Mouse (Mus musculus) liver, postnatal 0 days (tissue): ENCODE measurements around the gene Hnrnpul2. TPM values are rescaled to one million over a fixed set of nuclear protein-coding genes. Genes with fewer than 3 reads are reported as not detected.
"Not testable (repeated sequence)": the region's sequence is repeated elsewhere in the genome, so short reads cannot be mapped to it uniquely, and the experiment has no call there.

ENCODE experiments used
- ATAC-seq: fragments of 200-750 bp; cut with Nextera tagmentation; 2 replicates; pipeline ENCODE4 v1.8.0; 2017; ENCODE audit warnings: mild to moderate bottlenecking, moderate library complexity
- DNase-seq: peaks from one replicate; pipeline ENCODE4 v3.0.0-alpha.2; 2016
- H3K27ac ChIP-seq: fragments of 300-500 bp; sonication (generic); 2 replicates; pipeline ENCODE4 v1.5.1; 2014; ENCODE audit warnings: antibody characterized with exemption, moderate library complexity, mild to moderate bottlenecking, low read depth
- H3K27me3 ChIP-seq: fragments of 300-500 bp; sonication (generic); 2 replicates; pipeline ENCODE4 v1.6.1; 2014; ENCODE audit warnings: low read length, control low read depth, mixed read lengths; ENCODE audit not compliant: insufficient read depth
- H3K36me3 ChIP-seq: fragments of 300-500 bp; sonication (generic); replicated peaks from 2 replicates; pipeline ENCODE4 v1.6.1; 2014; ENCODE audit warnings: mild to moderate bottlenecking, control low read depth, low read length, moderate library complexity, mixed read lengths; ENCODE audit not compliant: insufficient read depth
- H3K4me1 ChIP-seq: fragments of 300-500 bp; sonication (generic); 2 replicates; pipeline ENCODE4 v1.6.1; 2014; ENCODE audit warnings: antibody characterized with exemption, mild to moderate bottlenecking, control low read depth; ENCODE audit not compliant: insufficient read depth
- H3K4me2 ChIP-seq: fragments of 300-500 bp; sonication (generic); 2 replicates; pipeline ENCODE4 v1.6.1; 2014; ENCODE audit warnings: low read depth, mild to moderate bottlenecking, low read length, moderate library complexity, mixed read lengths
- H3K4me3 ChIP-seq: fragments of 300-500 bp; sonication (generic); 2 replicates; pipeline ENCODE4 v1.5.1; 2014; ENCODE audit warnings: low read depth, low read length
- H3K9ac ChIP-seq: fragments of 300-500 bp; sonication (generic); replicated peaks from 2 replicates; pipeline ENCODE4 v1.6.1; 2014; ENCODE audit warnings: mild to moderate bottlenecking, moderate library complexity
- H3K9me3 ChIP-seq: fragments of 300-500 bp; sonication (generic); 2 replicates; pipeline ENCODE4 v1.6.1; 2016; ENCODE audit warnings: mild to moderate bottlenecking, control low read depth, low read length, mixed read lengths
- CTCF ChIP-seq: sonication (generic); IDR thresholded peaks from 2 replicates; pipeline ENCODE4 v1.5.1; 2016; ENCODE audit warnings: antibody characterized with exemption, low read depth
- EP300 ChIP-seq: IDR thresholded peaks from 2 replicates; pipeline ENCODE4 v1.6.1; 2016; ENCODE audit warnings: antibody characterized with exemption, low read depth, mild to moderate bottlenecking
- WGBS: fragments of 180-500 bp; shearing (Covaris S2); extraction: QIAGEN DNeasy Blood & Tissue Kit; methylation state at CpG from one replicate; pipeline ENCODE4 v1.1.7; 2014; ENCODE audit not compliant: insufficient replicate concordance; 5-methylcytosine and 5-hydroxymethylcytosine counted together
- polyA plus RNA-seq: library from polyadenylated mRNA; unstranded; fragments of >200 nt; fragmentation: Nextera tagmentation; extraction: Ambion mirVana; gene quantifications from 2 replicates; pipeline ENCODE4 v1.2.1, GENCODE M21; 2015

Hnrnpul2 gene
- polyA plus RNA-seq, 1 experiment from 2014 or later, result 2.1 TPM

DNA sequence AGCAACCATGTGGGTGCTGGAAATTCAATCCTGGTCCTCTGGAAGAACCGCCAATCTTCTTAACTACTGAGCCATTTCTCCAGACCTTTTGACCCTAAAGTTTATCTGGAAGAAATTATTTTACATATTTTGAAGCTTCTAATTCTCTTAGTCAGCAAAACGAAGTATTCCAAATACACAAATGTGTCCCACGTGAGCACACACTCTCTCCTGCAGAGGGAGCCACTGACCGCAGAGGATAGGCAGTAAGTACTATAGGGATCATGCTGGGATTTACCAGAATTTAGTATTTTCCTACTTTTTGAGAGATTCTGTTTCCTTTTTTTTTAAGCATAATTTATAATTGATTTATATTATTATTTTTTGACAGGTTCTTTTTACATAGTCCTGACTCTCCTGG lies 37.9 kb downstream of the Hnrnpul2 start:
- 32% methylated on average over 4 of the region's 4 CpGs for WGBS
- peak; percentile 57; the same call in 1 of the 2 replicates for ATAC-seq
- H3K4me2 ChIP-seq, result no peak overlapping the region
- TF ChIP-seq EP300 (no peak), CTCF (peak; percentile 83)
- H3K4me1 ChIP-seq, result no peaks in the 10 kb centered on the region
- H3K9me3 ChIP-seq, result no peaks in the 10 kb centered on the region
- H3K4me3 ChIP-seq, result no peak overlapping the region
- DNase-seq, result peak; percentile 66
- H3K27me3 ChIP-seq, result no peaks in the 10 kb centered on the region
- no peaks in the 10 kb centered on the region for H3K36me3 ChIP-seq
- H3K27ac ChIP-seq, result no peak overlapping the region
- H3K9ac ChIP-seq, result no peak overlapping the region

DNA sequence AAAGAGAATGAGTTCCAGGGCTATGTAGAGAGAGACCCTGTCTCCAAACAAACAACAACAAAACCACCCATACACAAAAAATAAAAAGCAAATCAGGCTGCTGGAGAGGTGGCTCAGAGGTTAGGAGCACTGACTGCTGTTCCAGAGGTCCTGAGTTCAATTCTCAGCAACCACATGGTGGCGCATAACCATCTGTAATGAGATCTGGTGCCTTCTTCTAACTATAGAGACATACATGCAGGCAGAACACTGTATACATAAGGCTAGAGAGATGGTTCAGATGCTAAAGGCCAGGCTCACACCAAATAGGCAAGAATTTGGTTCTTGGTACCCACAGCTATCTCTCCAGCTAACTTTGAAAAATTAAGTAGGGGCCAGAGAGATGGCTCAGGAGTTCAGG lies 39.2 kb downstream of the Hnrnpul2 start:
- no peaks in the 10 kb centered on the region for H3K27me3 ChIP-seq
- no peak overlapping the region for H3K27ac ChIP-seq
- H3K4me2 ChIP-seq, result no peak overlapping the region
- DNase-seq, result no peak
- WGBS, result 19% methylated on average over 1 of the region's 1 CpGs
- H3K9ac ChIP-seq, result no peak overlapping the region
- no peak overlapping the region for H3K4me3 ChIP-seq
- TF ChIP-seq CTCF (peak; percentile 76), EP300 (no peak)
- ATAC-seq, result no peak
- no peaks in the 10 kb centered on the region for H3K36me3 ChIP-seq
- no peaks in the 10 kb centered on the region for H3K9me3 ChIP-seq
- no peaks in the 10 kb centered on the region for H3K4me1 ChIP-seq

DNA sequence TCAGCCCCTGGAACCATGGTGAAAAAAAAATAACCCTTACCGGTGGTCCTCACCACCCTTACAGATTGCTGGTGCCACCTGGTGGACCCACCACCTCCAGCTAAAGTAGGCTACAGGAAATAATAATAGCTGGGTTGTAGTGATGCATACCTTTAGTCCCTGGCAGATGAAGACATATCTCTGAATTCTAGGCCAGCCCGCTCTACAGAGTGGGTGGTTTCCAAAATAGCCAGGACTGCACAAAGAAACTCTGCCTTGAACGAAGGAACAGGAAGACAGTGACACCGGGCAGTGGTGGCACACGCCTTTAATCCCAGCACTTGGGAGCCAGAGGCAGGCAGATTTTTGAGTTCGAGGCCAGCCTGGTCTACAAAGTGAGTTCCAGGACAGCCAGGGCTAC lies 44.5 kb downstream of the Hnrnpul2 start:
- Histone ChIP-seq H3K4me1 (no peaks in the 10 kb centered on the region), H3K36me3 (no peaks in the 10 kb centered on the region), H3K4me2 (no peak overlapping the region), H3K27ac (no peak overlapping the region), H3K4me3 (no peak overlapping the region), H3K27me3 (no peaks in the 10 kb centered on the region), H3K9ac (no peak overlapping the region), H3K9me3 (no peaks in the 10 kb centered on the region)
- WGBS, result 75% methylated on average over 6 of the region's 6 CpGs
- no peak for TF ChIP-seq EP300
- TF ChIP-seq CTCF, result no peak
- ATAC-seq (no peak), DNase-seq (no peak)

DNA sequence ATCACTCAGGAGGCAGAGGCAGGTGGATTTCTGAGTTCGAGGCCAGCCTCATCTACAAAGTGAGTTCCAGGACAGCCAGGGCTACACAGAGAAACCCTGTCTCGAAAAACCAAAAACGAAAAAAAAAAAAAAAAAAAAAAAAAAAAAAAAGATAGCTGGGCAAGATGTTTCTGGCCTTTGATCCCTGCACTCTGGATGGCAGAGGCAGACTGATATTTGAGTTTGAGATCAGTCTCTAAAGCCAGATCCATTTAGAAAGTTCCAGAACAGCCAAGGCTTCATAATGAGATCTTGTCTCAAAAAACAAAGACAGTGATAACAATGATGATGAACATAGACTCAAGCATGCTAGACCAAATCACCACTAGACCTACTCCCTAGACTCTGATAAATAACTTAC lies 50.6 kb downstream of the Hnrnpul2 start:
- not testable (repeated sequence) for H3K9me3 ChIP-seq, DNase-seq, ATAC-seq, H3K27me3 ChIP-seq
- WGBS, result 56% methylated on average over 3 of the region's 3 CpGs
- H3K27ac ChIP-seq, result peak overlapping the region; percentile 86
- H3K4me1 ChIP-seq, result peaks cover 11% of the 10 kb centered on the region; the same call in 1 of the 2 replicates
- peak overlapping the region; percentile 77 for H3K4me2 ChIP-seq
- H3K9ac ChIP-seq, result peak overlapping the region; percentile 98
- H3K4me3 ChIP-seq, result peak overlapping the region; percentile 96
- peaks cover 18% of the 10 kb centered on the region for H3K36me3 ChIP-seq

DNA sequence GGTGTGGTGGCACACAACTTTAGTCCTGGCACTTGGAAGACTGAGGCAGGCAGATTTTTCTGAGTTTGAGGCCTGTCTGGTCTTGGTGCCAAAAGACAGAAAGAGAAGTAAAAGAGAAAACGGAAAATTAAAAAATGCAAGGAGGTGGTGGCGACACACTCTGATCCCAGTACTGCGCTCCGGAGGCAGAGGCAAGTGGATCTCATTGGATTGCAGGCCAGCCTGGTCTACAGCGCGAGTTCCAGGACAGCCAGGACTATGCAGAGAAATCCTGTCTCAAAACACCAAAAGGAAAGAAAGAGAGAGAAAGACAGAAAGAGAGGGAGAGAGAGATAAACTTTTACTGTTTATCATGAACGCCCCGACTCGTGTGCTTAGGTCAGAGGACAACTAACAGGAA lies 51.0 kb downstream of the Hnrnpul2 start:
- DNase-seq (peak; percentile 17), ATAC-seq (0 out of 2 replicates have a peak, but pooled peaks have one; percentile 9)
- 25% methylated on average over 9 of the region's 9 CpGs for WGBS
- Histone ChIP-seq H3K9me3 (no peaks in the 10 kb centered on the region), H3K9ac (peak overlapping the region; percentile 98), H3K27me3 (no peaks in the 10 kb centered on the region), H3K4me1 (peaks cover 11% of the 10 kb centered on the region; the same call in 1 of the 2 replicates), H3K27ac (peak overlapping the region; percentile 74), H3K4me2 (peak overlapping the region; percentile 77), H3K4me3 (peak overlapping the region; percentile 96), H3K36me3 (peaks cover 22% of the 10 kb centered on the region)
- no peak for TF ChIP-seq CTCF
- TF ChIP-seq EP300, result no peak

DNA sequence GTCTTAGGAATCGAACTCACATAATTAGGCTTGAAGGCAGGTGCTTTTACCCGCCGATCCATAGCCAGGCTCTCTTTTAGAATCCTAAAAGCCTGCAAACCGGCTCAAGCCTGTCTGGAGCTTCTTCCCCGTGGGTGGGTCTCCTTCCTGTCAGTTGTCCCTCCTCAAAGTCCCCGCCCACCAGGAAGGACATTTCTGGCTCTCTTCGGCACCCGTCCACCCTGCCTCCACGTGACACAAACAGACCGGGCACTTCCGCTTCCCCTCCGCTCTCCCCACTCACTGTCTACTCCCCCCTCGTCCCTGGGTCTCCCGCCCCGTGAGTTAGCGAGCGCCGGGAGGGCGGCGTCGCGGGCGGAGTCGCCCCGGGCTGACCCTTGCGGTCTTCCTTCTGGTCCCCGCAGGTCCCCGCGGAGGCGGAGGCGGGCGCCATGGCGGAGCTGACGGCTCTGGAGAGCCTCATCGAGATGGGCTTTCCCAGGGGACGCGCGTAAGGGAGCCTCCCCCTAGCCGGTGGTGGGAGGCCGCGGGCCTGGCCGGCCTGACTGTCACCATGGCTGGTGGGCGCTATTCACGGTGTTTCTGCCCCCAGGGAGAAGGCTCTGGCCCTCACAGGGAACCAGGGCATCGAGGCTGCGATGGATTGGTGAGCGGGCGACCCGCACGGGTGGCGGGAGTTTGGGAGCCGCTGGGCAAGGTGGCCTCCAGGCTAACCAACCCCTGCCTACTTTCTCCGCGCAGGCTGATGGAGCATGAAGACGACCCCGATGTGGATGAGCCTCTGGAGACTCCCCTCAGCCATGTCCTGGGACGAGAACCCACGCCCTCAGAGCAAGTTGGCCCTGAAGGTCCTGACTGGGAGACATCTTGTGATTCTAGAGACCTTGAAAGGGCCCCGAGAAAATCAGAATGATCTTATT lies 51.7 kb downstream of the Hnrnpul2 start, which contains the start of gene Ubxn1:
Gene Ubxn1 (plus strand): TSS at position 230 of the 920 bp plus-strand sequence.
- Histone ChIP-seq H3K27ac (peak within 1 kb of the TSS; percentile 94), H3K36me3 (peaks cover 29% of the 10 kb centered on the region), H3K4me1 (peaks cover 11% of the 10 kb centered on the region; the same call in 1 of the 2 replicates), H3K4me2 (peak within 1 kb of the TSS; percentile 77), H3K4me3 (peak within 1 kb of the TSS; percentile 96), H3K9ac (peak within 1 kb of the TSS; percentile 98), H3K9me3 (no peaks in the 10 kb centered on the region), H3K27me3 (no peaks in the 10 kb centered on the region)
- TF ChIP-seq EP300, result peak; percentile 82
- TF ChIP-seq CTCF, result 0 out of 2 replicates have a peak, but pooled peaks have one; percentile 2
- WGBS, result under 1% methylated on average over 59 of the region's 59 CpGs
- ATAC-seq (peak; percentile 97), DNase-seq (peak; percentile 97)
